Mouse (Mus musculus) limb, embryonic 11.5 days (tissue): ENCODE measurements around the gene Glyctk. TPM values are rescaled to one million over a fixed set of nuclear protein-coding genes. Genes with fewer than 3 reads are reported as not detected.

ENCODE experiments used
- microRNA counts: library from miRNA; unstranded; fragments of <30 nt; microRNA quantifications from one replicate; lab custom pipeline; 2016
- microRNA-seq: library from miRNA; unstranded; fragments of <30 nt; microRNA quantifications from one replicate; pipeline ENCODE4, GENCODE M21; 2016
- polyA plus RNA-seq: library from polyadenylated mRNA; unstranded; fragments of >200 nt; fragmentation: Nextera tagmentation; extraction: Ambion mirVana; gene quantifications from 2 replicates; pipeline ENCODE4 v1.2.1, GENCODE M21; 2014

Glyctk gene
- polyA plus RNA-seq, 1 experiment from 2014 or later = 1.2 TPM

MicroRNAs encoded within 50 kb of the gene (microRNA counts, 519-probe panel; counts per million panel counts)
- microRNA mmu-let-7g (lab: Ali Mortazavi, UCI) = 5,297 counts per million, percentile 87 among the panel's probes with 10 or more counts

Small RNAs within 50 kb of the gene (microRNA-seq; reads per million reads assigned to microRNA genes)
- gene Mir135a-1 (4.0 reads per million, percentile 6 among the genes with 10 or more reads in this experiment), gene Mirlet7g (11,660 reads per million, percentile 95 among the genes with 10 or more reads in this experiment)

Other genes with a start within 250 kb of the Glyctk start
- 0.19 and 0.33 TPM in 2 replicates for gene Col6a5, start 197.5 kb downstream of the Glyctk start, polyA plus RNA-seq
- not detected in 2 replicates for gene Col6a4, start 61.4 kb downstream of the Glyctk start, polyA plus RNA-seq
- gene Wdr82, start 12.8 kb upstream of the Glyctk start, polyA plus RNA-seq = 26.4 and 31.3 TPM in 2 replicates
- 42.2 and 42.4 TPM in 2 replicates for gene Ppm1m, start 41.6 kb upstream of the Glyctk start, polyA plus RNA-seq
- gene Twf2, start 45.0 kb upstream of the Glyctk start, polyA plus RNA-seq = 66.5 and 68.5 TPM in 2 replicates
- not detected in 2 replicates for gene Tlr9, start 64.5 kb upstream of the Glyctk start, polyA plus RNA-seq
- gene Alas1, start 90.5 kb upstream of the Glyctk start, polyA plus RNA-seq = 79.6 and 84.7 TPM in 2 replicates
- gene Poc1a, start 122.9 kb upstream of the Glyctk start, polyA plus RNA-seq = 34.1 and 40.1 TPM in 2 replicates
- 63.4 and 67.4 TPM in 2 replicates for gene Dusp7, start 210.5 kb upstream of the Glyctk start, polyA plus RNA-seq